Mouse (Mus musculus) heart, embryonic 16.5 days (tissue): ENCODE measurements around the gene Trpv1. TPM values are rescaled to one million over a fixed set of nuclear protein-coding genes. Genes with fewer than 3 reads are reported as not detected.

Source experiments
- ATAC-seq: fragments of 200-750 bp; cut with Nextera tagmentation; replicated peaks from 2 replicates; pipeline ENCODE4 v1.8.0; 2017; ENCODE audit warnings: moderate number of reproducible peaks; ENCODE audit not compliant: insufficient read depth, low FRiP score; ENCODE audit errors: extremely low read depth
- H3K27ac ChIP-seq: fragments of 300-500 bp; sonication (generic); 2 replicates; pipeline ENCODE4 v1.5.1; 2014; ENCODE audit warnings: mild to moderate bottlenecking, low read length, control low read depth, moderate library complexity
- H3K27me3 ChIP-seq: fragments of 300-500 bp; sonication (generic); 2 replicates; pipeline ENCODE4 v1.6.1; 2014; ENCODE audit warnings: low read length, mixed read lengths; ENCODE audit not compliant: control insufficient read depth, insufficient read depth
- H3K36me3 ChIP-seq: fragments of 300-500 bp; sonication (generic); 2 replicates; pipeline ENCODE4 v1.6.1; 2014; ENCODE audit not compliant: control insufficient read depth, insufficient read depth
- H3K4me1 ChIP-seq: fragments of 300-500 bp; sonication (generic); 2 replicates; pipeline ENCODE4 v1.6.1; 2014; ENCODE audit warnings: low read length, mixed read lengths; ENCODE audit not compliant: control insufficient read depth, insufficient read depth
- H3K4me2 ChIP-seq: fragments of 300-500 bp; sonication (generic); 2 replicates; pipeline ENCODE4 v1.6.1; 2014; ENCODE audit warnings: low read depth, mild to moderate bottlenecking, control low read depth, low read length
- H3K4me3 ChIP-seq: fragments of 300-500 bp; sonication (generic); 2 replicates; pipeline ENCODE4 v1.5.1; 2014; ENCODE audit warnings: mild to moderate bottlenecking, control low read depth, low read length
- H3K9ac ChIP-seq: fragments of 300-500 bp; sonication (generic); 2 replicates; pipeline ENCODE4 v1.6.1; 2014; ENCODE audit warnings: low read length, control low read depth
- H3K9me3 ChIP-seq: fragments of 300-500 bp; sonication (generic); replicated peaks from 2 replicates; pipeline ENCODE4 v1.6.1; 2016; ENCODE audit warnings: low read length; ENCODE audit not compliant: control insufficient read depth
- WGBS: fragments of 180-500 bp; shearing (Covaris S2); extraction: QIAGEN DNeasy Blood & Tissue Kit; methylation state at CpG from one replicate; pipeline ENCODE4 v1.1.7; 2014; 5-methylcytosine and 5-hydroxymethylcytosine counted together
- polyA plus RNA-seq: library from polyadenylated mRNA; unstranded; fragments of >200 nt; fragmentation: Nextera tagmentation; extraction: Ambion mirVana; gene quantifications from 2 replicates; pipeline ENCODE4 v1.2.1, GENCODE M21; 2015

Gene Trpv1
- polyA plus RNA-seq, 1 experiment from 2014 or later, result 0.08 TPM

GRCm38 (mm10) chr11:73222846-73223245 lies 11.2 kb upstream of the Trpv1 start:
- Histone ChIP-seq H3K27me3 (no peaks in the 10 kb centered on the region), H3K36me3 (no peaks in the 10 kb centered on the region), H3K9me3 (no peaks in the 10 kb centered on the region), H3K4me2 (no peak overlapping the region), H3K9ac (no peak overlapping the region), H3K4me1 (no peaks in the 10 kb centered on the region), H3K27ac (no peak overlapping the region), H3K4me3 (no peak overlapping the region)
- no peak for ATAC-seq
- 34% methylated on average over 5 of the region's 5 CpGs for WGBS

GRCm38 (mm10) chr11:73223966-73224365 lies 10.1 kb upstream of the Trpv1 start:
- no peak overlapping the region for H3K27ac ChIP-seq
- WGBS, result 65% methylated on average over 2 of the region's 2 CpGs
- no peaks in the 10 kb centered on the region for H3K36me3 ChIP-seq
- no peak overlapping the region for H3K9ac ChIP-seq
- no peak overlapping the region for H3K4me3 ChIP-seq
- H3K4me2 ChIP-seq, result no peak overlapping the region
- H3K4me1 ChIP-seq, result no peaks in the 10 kb centered on the region
- no peaks in the 10 kb centered on the region for H3K9me3 ChIP-seq
- ATAC-seq, result no peak
- H3K27me3 ChIP-seq, result no peaks in the 10 kb centered on the region

DNA sequence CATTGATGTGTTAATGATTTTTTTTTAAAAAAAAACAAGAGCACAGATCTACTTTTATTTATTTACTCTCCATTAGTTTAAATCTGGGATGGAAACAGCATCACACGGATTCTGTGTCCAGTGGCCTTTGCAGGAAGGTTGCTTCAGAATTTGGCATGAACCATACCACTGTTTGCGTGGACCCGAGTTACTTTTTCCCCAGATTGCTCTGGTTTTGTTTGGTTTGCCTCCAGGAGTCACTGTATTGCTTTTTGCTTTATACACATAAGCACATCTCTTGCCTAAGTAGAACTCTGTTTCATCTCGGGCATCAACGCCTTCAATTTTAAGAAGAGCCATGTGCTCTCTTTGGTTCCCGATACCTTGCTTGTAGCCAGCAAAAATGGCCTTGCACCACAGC lies 8.2 kb upstream of the Trpv1 start:
- Histone ChIP-seq H3K9me3 (no peaks in the 10 kb centered on the region), H3K4me2 (no peak overlapping the region), H3K27ac (no peak overlapping the region), H3K4me1 (no peaks in the 10 kb centered on the region), H3K27me3 (no peaks in the 10 kb centered on the region), H3K9ac (no peak overlapping the region), H3K4me3 (no peak overlapping the region), H3K36me3 (no peaks in the 10 kb centered on the region)
- ATAC-seq, result no peak
- 85% methylated on average over 6 of the region's 6 CpGs for WGBS

GRCm38 (mm10) chr11:73228881-73229280 lies 5.2 kb upstream of the Trpv1 start:
- no peak for ATAC-seq
- no peak overlapping the region for H3K4me3 ChIP-seq
- no peak overlapping the region for H3K27ac ChIP-seq
- H3K9ac ChIP-seq, result no peak overlapping the region
- no peaks in the 10 kb centered on the region for H3K4me1 ChIP-seq
- H3K27me3 ChIP-seq, result no peaks in the 10 kb centered on the region
- H3K9me3 ChIP-seq, result no peaks in the 10 kb centered on the region
- WGBS, result 61% methylated on average over 5 of the region's 5 CpGs
- no peak overlapping the region for H3K4me2 ChIP-seq
- H3K36me3 ChIP-seq, result no peaks in the 10 kb centered on the region

GRCm38 (mm10) chr11:73230081-73230480 lies 4.0 kb upstream of the Trpv1 start:
- Histone ChIP-seq H3K4me1 (no peaks in the 10 kb centered on the region), H3K36me3 (no peaks in the 10 kb centered on the region), H3K27ac (no peak overlapping the region), H3K9me3 (no peaks in the 10 kb centered on the region), H3K9ac (no peak overlapping the region), H3K4me2 (no peak overlapping the region), H3K27me3 (no peaks in the 10 kb centered on the region), H3K4me3 (no peak overlapping the region)
- ATAC-seq, result no peak
- 75% methylated on average over 5 of the region's 5 CpGs for WGBS

DNA sequence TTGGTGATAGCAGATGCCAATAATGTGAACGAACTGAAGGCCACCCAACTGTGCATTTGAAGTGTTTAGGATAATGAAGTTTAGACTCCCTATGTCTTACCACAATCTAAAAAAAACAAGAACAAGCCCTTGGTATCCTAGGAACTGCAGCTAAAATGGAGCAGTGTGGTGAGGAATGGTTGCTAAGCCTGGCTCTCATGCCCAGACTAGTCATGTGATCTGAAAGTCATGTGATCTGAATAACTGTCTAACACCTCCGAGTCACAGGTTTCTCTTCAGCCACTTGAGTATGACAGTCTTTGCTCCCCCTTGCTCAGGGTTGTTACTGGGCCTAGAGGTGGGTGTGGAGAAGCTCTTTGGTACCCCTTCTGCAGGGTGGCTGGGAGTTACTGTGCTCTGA lies 1.6 kb upstream of the Trpv1 start:
- Histone ChIP-seq H3K36me3 (no peaks in the 10 kb centered on the region), H3K9me3 (no peaks in the 10 kb centered on the region), H3K4me3 (no peak overlapping the region), H3K4me1 (0 out of 2 replicates have a peak, but pooled peaks cover 3% of the 10 kb centered on the region), H3K27me3 (no peaks in the 10 kb centered on the region), H3K9ac (no peak overlapping the region), H3K4me2 (no peak overlapping the region), H3K27ac (no peak overlapping the region)
- ATAC-seq, result no peak
- WGBS, result 50% methylated on average over 2 of the region's 2 CpGs

DNA sequence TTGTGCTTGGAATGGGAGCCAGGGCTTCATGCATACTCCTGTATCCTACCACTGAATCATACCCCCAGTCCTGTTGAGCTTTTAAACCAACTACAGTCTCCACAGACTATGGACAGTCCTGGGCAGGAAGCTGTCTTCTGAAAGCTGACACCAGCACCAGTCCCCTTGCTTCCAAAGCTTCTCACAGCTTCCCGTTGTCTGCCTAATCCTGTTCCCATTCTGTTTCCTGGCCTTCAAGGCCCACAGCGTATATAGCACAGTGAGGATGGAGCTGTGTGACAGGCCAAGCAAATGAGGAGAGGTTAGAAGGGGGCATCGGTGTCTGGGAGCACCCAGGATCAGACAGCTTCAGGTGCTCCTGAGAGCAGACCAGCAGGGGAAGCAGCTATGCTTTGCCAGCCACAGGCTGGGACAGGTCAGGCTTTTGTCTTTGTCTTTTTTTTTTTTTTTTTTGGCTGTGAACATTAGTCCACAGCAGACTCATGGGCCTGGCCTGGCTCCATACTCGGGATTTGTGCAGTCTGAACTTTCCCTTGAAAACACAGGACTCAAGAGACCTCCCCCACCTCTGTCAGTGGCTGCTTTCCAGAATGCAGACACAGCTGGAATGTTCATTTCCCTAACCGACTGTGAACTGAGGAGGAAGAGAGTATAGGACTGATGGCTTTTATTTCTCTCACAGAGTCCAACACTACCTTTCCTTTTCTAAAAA lies 2.1 kb downstream of the Trpv1 start:
- no peak overlapping the region for H3K9ac ChIP-seq

GRCm38 (mm10) chr11:73236731-73237130 lies 2.6 kb downstream of the Trpv1 start:
- ATAC-seq, result no peak
- H3K36me3 ChIP-seq, result no peaks in the 10 kb centered on the region

More for the DNA sequence above, 2.1 kb downstream of the Trpv1 start:
- no peaks in the 10 kb centered on the region for H3K9me3 ChIP-seq
- peak; percentile 76 for ATAC-seq
- H3K4me2 ChIP-seq, result no peak overlapping the region
- H3K4me3 ChIP-seq, result no peak overlapping the region
- H3K4me1 ChIP-seq, result 0 out of 2 replicates have a peak, but pooled peaks cover 3% of the 10 kb centered on the region
- 25% methylated on average over 5 of the region's 5 CpGs for WGBS
- H3K36me3 ChIP-seq, result no peaks in the 10 kb centered on the region
- peak overlapping the region; percentile 87 for H3K27ac ChIP-seq
- H3K27me3 ChIP-seq, result no peaks in the 10 kb centered on the region

DNA sequence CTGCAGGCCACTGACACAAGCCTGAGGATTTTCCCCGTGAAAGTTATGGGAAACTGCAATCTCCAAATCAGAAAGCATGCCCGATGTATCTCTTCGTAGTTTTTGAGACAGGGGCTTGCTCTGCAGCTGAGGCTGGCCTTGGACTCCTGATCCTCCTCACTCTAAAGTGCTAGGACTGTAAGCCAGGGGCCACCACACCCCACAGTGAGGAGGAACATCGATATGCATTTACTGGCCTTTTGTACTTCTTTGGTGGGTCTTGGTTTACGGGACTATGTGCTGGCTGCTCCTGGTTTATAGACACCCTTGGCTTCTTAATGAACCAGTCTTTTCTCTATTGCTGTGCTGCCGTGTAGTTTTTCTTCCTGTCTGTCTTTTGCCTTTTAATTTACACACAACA lies 8.1 kb downstream of the Trpv1 start:
- no peak for ATAC-seq
- WGBS, result 72% methylated on average over 6 of the region's 6 CpGs
- H3K4me1 ChIP-seq, result no peaks in the 10 kb centered on the region
- no peaks in the 10 kb centered on the region for H3K27me3 ChIP-seq
- H3K9ac ChIP-seq, result no peak overlapping the region
- no peaks in the 10 kb centered on the region for H3K36me3 ChIP-seq
- no peaks in the 10 kb centered on the region for H3K9me3 ChIP-seq
- no peak overlapping the region for H3K4me2 ChIP-seq
- no peak overlapping the region for H3K4me3 ChIP-seq
- H3K27ac ChIP-seq, result no peak overlapping the region

More at GRCm38 (mm10) chr11:73236731-73237130, 2.6 kb downstream of the Trpv1 start:
- Histone ChIP-seq H3K4me3 (no peak overlapping the region), H3K4me1 (0 out of 2 replicates have a peak, but pooled peaks cover 3% of the 10 kb centered on the region), H3K27ac (peak overlapping the region; percentile 58; the same call in 1 of the 2 replicates), H3K9me3 (no peaks in the 10 kb centered on the region), H3K9ac (no peak overlapping the region), H3K4me2 (no peak overlapping the region), H3K27me3 (no peaks in the 10 kb centered on the region)
- 50% methylated on average over 3 of the region's 3 CpGs for WGBS
